Mouse (Mus musculus) heart, embryonic 16.5 days (tissue): ENCODE measurements around the gene Atp23. TPM values are rescaled to one million over a fixed set of nuclear protein-coding genes. Genes with fewer than 3 reads are reported as not detected.

Source experiments
- ATAC-seq: fragments of 200-750 bp; cut with Nextera tagmentation; replicated peaks from 2 replicates; pipeline ENCODE4 v1.8.0; 2017; ENCODE audit warnings: moderate number of reproducible peaks; ENCODE audit not compliant: insufficient read depth, low FRiP score; ENCODE audit errors: extremely low read depth
- H3K27ac ChIP-seq: fragments of 300-500 bp; sonication (generic); 2 replicates; pipeline ENCODE4 v1.5.1; 2014; ENCODE audit warnings: mild to moderate bottlenecking, low read length, control low read depth, moderate library complexity
- H3K27me3 ChIP-seq: fragments of 300-500 bp; sonication (generic); 2 replicates; pipeline ENCODE4 v1.6.1; 2014; ENCODE audit warnings: low read length, mixed read lengths; ENCODE audit not compliant: control insufficient read depth, insufficient read depth
- H3K36me3 ChIP-seq: fragments of 300-500 bp; sonication (generic); 2 replicates; pipeline ENCODE4 v1.6.1; 2014; ENCODE audit not compliant: control insufficient read depth, insufficient read depth
- H3K4me1 ChIP-seq: fragments of 300-500 bp; sonication (generic); 2 replicates; pipeline ENCODE4 v1.6.1; 2014; ENCODE audit warnings: low read length, mixed read lengths; ENCODE audit not compliant: control insufficient read depth, insufficient read depth
- H3K4me2 ChIP-seq: fragments of 300-500 bp; sonication (generic); 2 replicates; pipeline ENCODE4 v1.6.1; 2014; ENCODE audit warnings: low read depth, mild to moderate bottlenecking, control low read depth, low read length
- H3K4me3 ChIP-seq: fragments of 300-500 bp; sonication (generic); 2 replicates; pipeline ENCODE4 v1.5.1; 2014; ENCODE audit warnings: mild to moderate bottlenecking, control low read depth, low read length
- H3K9ac ChIP-seq: fragments of 300-500 bp; sonication (generic); 2 replicates; pipeline ENCODE4 v1.6.1; 2014; ENCODE audit warnings: low read length, control low read depth
- H3K9me3 ChIP-seq: fragments of 300-500 bp; sonication (generic); replicated peaks from 2 replicates; pipeline ENCODE4 v1.6.1; 2016; ENCODE audit warnings: low read length; ENCODE audit not compliant: control insufficient read depth
- WGBS: fragments of 180-500 bp; shearing (Covaris S2); extraction: QIAGEN DNeasy Blood & Tissue Kit; methylation state at CpG from one replicate; pipeline ENCODE4 v1.1.7; 2014; 5-methylcytosine and 5-hydroxymethylcytosine counted together
- polyA plus RNA-seq: library from polyadenylated mRNA; unstranded; fragments of >200 nt; fragmentation: Nextera tagmentation; extraction: Ambion mirVana; gene quantifications from 2 replicates; pipeline ENCODE4 v1.2.1, GENCODE M21; 2015

Gene Atp23
- polyA plus RNA-seq, 1 experiment from 2014 or later: 11.3 TPM

DNA sequence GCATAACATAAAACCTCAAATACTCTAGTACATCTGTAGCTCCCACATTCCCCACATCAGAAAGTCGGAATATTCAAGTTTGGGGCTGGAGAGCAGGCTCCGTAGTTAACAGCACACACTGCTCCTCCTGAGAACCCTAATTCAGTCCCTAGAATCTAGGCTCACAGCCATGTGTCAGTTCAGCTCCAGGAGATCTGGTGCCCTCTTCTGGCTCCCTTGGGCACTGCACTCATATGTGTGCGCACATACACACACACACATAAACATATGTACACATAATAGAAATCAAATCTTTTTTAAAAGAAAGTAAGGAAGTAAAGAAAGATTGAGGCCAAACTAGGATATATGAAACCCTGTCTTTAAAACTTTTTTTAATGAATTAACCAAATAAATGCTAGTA lies 19.1 kb upstream of the Atp23 start:
- Histone ChIP-seq H3K4me3 (no peak overlapping the region), H3K27me3 (no peaks in the 10 kb centered on the region), H3K9me3 (peaks cover 7% of the 10 kb centered on the region), H3K9ac (no peak overlapping the region), H3K4me2 (no peak overlapping the region), H3K27ac (no peak overlapping the region), H3K4me1 (peaks cover 2% of the 10 kb centered on the region; the same call in 1 of the 2 replicates), H3K36me3 (no peaks in the 10 kb centered on the region)
- ATAC-seq: no peak
- WGBS: 97% methylated on average over 3 of the region's 3 CpGs

DNA sequence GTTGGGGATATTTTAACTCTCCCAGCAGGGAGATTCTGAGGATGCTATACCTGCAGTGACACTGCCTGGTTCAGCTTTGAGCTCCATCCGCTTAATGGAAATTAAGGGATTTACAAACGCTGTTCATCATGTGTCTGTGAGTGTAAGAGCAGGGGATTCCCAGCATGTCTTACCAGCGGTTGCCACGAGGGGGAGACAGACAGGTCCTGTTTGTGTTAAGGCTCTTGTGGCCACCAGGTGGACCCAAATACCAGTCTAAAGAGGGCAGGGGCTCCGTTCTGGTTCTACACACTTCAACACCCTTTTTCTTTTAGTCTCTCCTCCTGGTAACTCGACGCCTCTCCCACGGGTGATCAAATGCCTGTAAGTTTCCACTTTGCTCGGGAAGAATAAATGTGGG lies 17.9 kb upstream of the Atp23 start:
- Histone ChIP-seq H3K4me3 (no peak overlapping the region), H3K4me1 (no peaks in the 10 kb centered on the region; the same call in 1 of the 2 replicates), H3K9me3 (peaks cover 7% of the 10 kb centered on the region), H3K36me3 (no peaks in the 10 kb centered on the region), H3K4me2 (no peak overlapping the region), H3K27me3 (no peaks in the 10 kb centered on the region), H3K9ac (no peak overlapping the region), H3K27ac (no peak overlapping the region)
- peak; percentile 80 for ATAC-seq
- under 1% methylated on average over 9 of the region's 9 CpGs for WGBS

DNA sequence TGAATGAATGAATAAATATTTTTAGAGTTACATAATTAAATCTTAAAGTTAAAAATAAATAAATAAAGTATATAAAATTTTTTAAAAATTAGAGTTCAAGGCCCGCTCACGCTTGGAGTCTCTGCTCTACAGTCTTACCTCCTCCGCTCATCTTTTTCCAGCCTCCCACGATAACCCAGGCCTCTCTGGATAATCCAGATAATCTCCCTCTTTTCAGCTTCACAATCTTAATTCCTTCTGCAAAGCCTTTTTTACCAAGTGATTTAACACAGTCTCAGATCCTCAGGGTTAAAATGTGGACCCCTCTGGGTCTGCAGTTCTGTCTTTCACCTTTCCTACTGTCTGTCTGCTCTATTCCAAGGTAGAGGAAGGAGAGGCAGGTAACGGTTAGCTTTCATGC lies 13.1 kb upstream of the Atp23 start:
- Histone ChIP-seq H3K4me1 (no peaks in the 10 kb centered on the region), H3K4me2 (no peak overlapping the region), H3K9me3 (no peaks in the 10 kb centered on the region), H3K36me3 (no peaks in the 10 kb centered on the region), H3K4me3 (no peak overlapping the region), H3K27ac (no peak overlapping the region), H3K27me3 (no peaks in the 10 kb centered on the region), H3K9ac (no peak overlapping the region)
- 89% methylated on average over 5 of the region's 5 CpGs for WGBS
- ATAC-seq: no peak

DNA sequence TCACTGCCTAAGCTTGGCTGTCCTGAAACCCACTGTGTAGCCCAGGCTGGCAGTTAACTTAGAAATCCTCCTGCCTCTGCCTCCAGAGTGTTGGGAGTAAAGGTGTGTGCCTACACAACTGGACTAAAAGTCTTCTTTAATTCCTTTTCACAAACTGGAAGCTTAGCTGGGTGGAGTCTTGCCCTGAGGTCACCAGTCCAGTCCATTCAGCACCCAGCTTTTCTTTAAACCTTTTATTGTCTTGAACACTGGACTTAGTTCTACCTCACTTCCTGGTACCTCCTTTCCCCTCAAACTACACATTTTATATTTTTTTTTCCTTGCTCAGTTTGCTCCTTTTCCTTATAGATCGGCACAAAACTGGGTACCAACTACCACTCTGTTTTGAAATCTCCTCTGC lies 10.3 kb upstream of the Atp23 start:
- no peak for ATAC-seq
- 89% methylated on average over 1 of the region's 1 CpGs for WGBS

DNA sequence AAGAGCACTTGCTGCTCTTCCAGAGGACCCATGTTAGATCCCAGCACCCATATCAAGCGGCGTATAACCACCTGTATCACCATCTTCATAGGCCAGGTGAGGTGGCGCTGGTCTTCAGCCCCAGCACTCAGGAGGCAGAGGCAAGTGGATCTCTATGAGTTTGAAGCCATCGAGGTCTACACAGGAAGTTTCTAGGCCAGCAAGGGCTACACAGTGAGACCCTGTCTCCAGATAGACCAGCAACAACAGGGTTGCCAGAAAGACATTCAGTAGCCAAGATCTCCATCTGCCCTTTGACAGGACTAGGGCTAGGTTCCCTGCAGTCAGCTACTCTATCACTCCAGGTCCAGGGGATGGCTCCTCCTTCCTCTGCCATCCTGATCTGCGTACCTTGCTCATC lies 5.7 kb upstream of the Atp23 start:
- H3K27ac ChIP-seq: no peak overlapping the region
- no peak overlapping the region for H3K4me2 ChIP-seq
- 89% methylated on average over 5 of the region's 5 CpGs for WGBS
- ATAC-seq: no peak
- H3K4me3 ChIP-seq: no peak overlapping the region
- H3K36me3 ChIP-seq: no peaks in the 10 kb centered on the region
- H3K27me3 ChIP-seq: no peaks in the 10 kb centered on the region
- no peaks in the 10 kb centered on the region for H3K9me3 ChIP-seq
- H3K9ac ChIP-seq: no peak overlapping the region
- H3K4me1 ChIP-seq: peaks cover 2% of the 10 kb centered on the region; the same call in 1 of the 2 replicates

More for the DNA sequence above, 10.3 kb upstream of the Atp23 start:
- H3K27me3 ChIP-seq: no peaks in the 10 kb centered on the region
- no peaks in the 10 kb centered on the region for H3K36me3 ChIP-seq
- H3K4me2 ChIP-seq: no peak overlapping the region
- no peak overlapping the region for H3K4me3 ChIP-seq
- no peak overlapping the region for H3K9ac ChIP-seq
- H3K9me3 ChIP-seq: no peaks in the 10 kb centered on the region
- no peak overlapping the region for H3K27ac ChIP-seq
- H3K4me1 ChIP-seq: no peaks in the 10 kb centered on the region

DNA sequence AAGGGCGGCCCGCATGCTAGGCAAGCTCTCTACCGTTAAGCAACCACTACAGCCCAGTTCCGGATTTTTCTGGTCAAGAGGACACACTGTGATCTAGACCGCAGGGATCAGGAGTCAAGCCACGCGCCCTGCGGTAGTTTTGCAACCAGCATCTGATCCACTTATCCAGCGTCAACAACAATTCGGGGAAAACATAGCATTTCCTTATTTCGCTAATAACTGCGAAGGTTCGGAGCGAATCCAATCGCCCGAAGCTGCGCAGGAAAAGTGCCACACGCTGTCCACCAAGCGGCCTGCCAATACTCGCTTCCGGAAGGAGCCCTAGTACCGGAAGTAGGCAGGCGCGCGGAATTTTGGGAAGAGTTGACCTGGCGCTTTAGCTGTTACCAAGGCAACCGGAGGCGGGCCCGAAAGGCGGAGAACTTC lies 4.5 kb upstream of the Atp23 start:
- peak; percentile 73 for ATAC-seq
- Histone ChIP-seq H3K9ac (peak overlapping the region; percentile 79), H3K4me3 (peak overlapping the region; percentile 64), H3K27me3 (no peaks in the 10 kb centered on the region), H3K9me3 (no peaks in the 10 kb centered on the region), H3K27ac (peak overlapping the region; percentile 89), H3K36me3 (no peaks in the 10 kb centered on the region), H3K4me2 (peak overlapping the region; percentile 91), H3K4me1 (peaks cover 6% of the 10 kb centered on the region)
- WGBS: 1% methylated on average over 30 of the region's 30 CpGs

DNA sequence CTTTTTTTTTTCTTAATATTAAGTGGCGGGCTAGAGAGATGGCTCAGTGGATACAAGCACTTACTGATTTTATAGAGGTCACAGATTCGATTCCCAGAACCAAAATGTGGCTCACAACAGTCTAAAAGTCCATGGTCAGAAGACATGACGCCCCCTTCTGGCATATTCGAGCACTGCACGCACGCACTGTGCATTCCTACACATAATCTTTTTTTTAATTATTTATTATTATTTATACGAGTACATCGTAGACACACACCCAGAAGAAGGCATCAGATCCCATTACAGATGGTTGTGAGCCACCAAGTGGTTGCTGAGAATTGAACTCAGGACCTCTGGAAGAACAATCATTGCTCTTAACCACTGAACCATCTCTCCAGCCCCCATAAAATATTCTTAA lies 3.9 kb upstream of the Atp23 start:
- H3K4me1 ChIP-seq: peaks cover 9% of the 10 kb centered on the region
- WGBS: 67% methylated on average over 8 of the region's 8 CpGs
- no peaks in the 10 kb centered on the region for H3K9me3 ChIP-seq
- H3K4me3 ChIP-seq: peak overlapping the region; percentile 64
- H3K4me2 ChIP-seq: peak overlapping the region; percentile 91
- H3K36me3 ChIP-seq: no peaks in the 10 kb centered on the region
- no peaks in the 10 kb centered on the region for H3K27me3 ChIP-seq
- H3K27ac ChIP-seq: no peak overlapping the region
- H3K9ac ChIP-seq: no peak overlapping the region
- no peak for ATAC-seq

DNA sequence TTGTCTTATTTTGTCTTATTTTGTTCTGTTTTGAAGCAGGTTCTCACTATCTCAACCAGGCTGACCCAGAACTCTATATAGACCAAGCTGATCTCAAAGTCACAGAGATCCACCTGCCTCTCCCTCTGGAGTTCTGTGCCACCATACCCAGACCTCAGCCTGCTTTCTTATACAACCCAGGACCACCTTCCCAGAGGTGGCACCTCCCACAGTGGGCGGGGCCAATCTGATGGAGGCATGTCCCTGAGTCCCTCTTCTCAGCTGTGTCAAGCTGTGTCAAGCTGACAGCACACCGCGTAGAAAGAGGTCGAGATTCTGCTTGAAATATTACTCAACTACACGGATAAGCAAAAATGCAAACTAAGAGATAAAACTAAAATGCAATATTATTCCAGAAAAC lies 3.1 kb upstream of the Atp23 start:
- no peak overlapping the region for H3K4me2 ChIP-seq
- H3K4me1 ChIP-seq: peaks cover 11% of the 10 kb centered on the region
- no peaks in the 10 kb centered on the region for H3K27me3 ChIP-seq
- whole genome bisulfite sequencing: 23% methylated on average over 5 of the region's 5 CpGs
- no peak overlapping the region for H3K9ac ChIP-seq
- no peak for ATAC-seq
- no peak overlapping the region for H3K27ac ChIP-seq
- no peaks in the 10 kb centered on the region for H3K36me3 ChIP-seq
- H3K9me3 ChIP-seq: no peaks in the 10 kb centered on the region
- H3K4me3 ChIP-seq: no peak overlapping the region

DNA sequence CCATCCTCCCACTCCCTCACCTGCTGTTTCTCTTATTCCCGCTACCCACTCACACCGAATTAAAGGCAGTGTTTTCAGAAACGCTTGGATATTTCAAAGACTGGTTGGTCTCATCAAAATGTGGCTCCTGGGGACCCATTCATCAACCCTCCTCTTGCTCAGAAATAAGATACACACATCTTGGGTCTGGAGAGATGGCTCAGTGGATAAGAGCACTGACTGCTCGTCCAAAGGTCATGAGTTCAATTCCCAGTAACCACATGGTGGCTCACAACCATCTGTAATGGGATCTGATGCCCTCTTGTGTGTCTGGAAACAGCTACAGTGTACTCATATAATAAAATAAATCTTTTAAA lies 311 bp upstream of the Atp23 start:
- ATAC-seq: no peak
- 0 out of 2 replicates have a peak, but pooled peaks cover 3% of the 10 kb centered on the region for H3K36me3 ChIP-seq
- H3K9me3 ChIP-seq: no peaks in the 10 kb centered on the region
- H3K27me3 ChIP-seq: no peaks in the 10 kb centered on the region
- peak overlapping the region; percentile 84 for H3K4me2 ChIP-seq
- H3K4me3 ChIP-seq: peak overlapping the region; percentile 75
- H3K9ac ChIP-seq: no peak overlapping the region
- H3K27ac ChIP-seq: no peak overlapping the region
- peaks cover 11% of the 10 kb centered on the region for H3K4me1 ChIP-seq
- under 1% methylated on average over 4 of the region's 4 CpGs for WGBS

DNA sequence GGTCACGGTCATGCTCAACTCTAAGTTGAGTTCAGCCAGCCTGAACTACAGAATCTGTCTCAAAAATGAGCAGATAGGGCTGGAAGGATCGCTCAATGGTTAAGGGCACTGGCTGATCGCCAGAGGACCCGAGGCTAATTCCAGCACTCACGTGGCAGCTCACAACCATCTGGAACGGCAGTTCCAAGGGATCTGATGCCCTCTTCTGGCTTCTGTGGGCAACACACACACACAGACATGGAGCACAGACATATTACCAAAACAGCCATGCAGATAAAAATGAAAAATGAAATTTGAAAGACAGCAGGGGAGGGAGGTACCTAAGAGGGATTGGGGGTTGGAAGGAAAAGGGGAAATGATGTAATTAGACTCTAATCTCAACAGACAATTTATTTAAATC lies 5.3 kb downstream of the Atp23 start:
- WGBS: 58% methylated on average over 6 of the region's 6 CpGs
- peaks cover 19% of the 10 kb centered on the region for H3K36me3 ChIP-seq

More for the DNA sequence above, 5.3 kb downstream of the Atp23 start:
- Histone ChIP-seq H3K4me2 (no peak overlapping the region), H3K4me3 (no peak overlapping the region), H3K9me3 (no peaks in the 10 kb centered on the region), H3K9ac (no peak overlapping the region), H3K27me3 (no peaks in the 10 kb centered on the region), H3K4me1 (peaks cover 5% of the 10 kb centered on the region), H3K27ac (no peak overlapping the region)
- ATAC-seq: no peak
